Mouse (Mus musculus): ENCODE results near the gene Hist1h2bg. TPM values are rescaled to one million over a fixed set of nuclear protein-coding genes. Genes with fewer than 3 reads are reported as not detected.
"Not testable (repeated sequence)": the region's sequence is repeated elsewhere in the genome, so short reads cannot be mapped to it uniquely, and the experiment has no call there.

Gene Hist1h2bg
- polyA plus RNA-seq, 1 experiment from 2014 or later: 9.1 TPM

GRCm38 (mm10) chr13:23551146-23551834 lies 19.9 kb upstream of the Hist1h2bg start, which contains the start of gene Hist1h4f:
TSS of gene Hist1h4f (minus strand) at chr13:23551648.
- not testable (repeated sequence) for H3K9me3 ChIP-seq (ENCODE audit: low read length); H3K27me3 ChIP-seq (ENCODE audit: insufficient read depth, low read length); H3K36me3 ChIP-seq (ENCODE audit: insufficient read depth, low read length)
- peak within 1 kb of the TSS; percentile 52 for H3K4me3 ChIP-seq (ENCODE audit: low read length)
- under 1% methylated on average over 44 of the region's 47 CpGs for WGBS
- peak within 1 kb of the TSS; percentile 96 for H3K27ac ChIP-seq (ENCODE audit: low read length)
- ATAC-seq (ENCODE audit: low FRiP score, low TSS enrichment): peak; percentile 88
- H3K4me2 ChIP-seq (replicated peaks; ENCODE audit: low read depth, low read length): peak within 1 kb of the TSS; percentile 68
- H3K4me1 ChIP-seq (ENCODE audit: insufficient read depth, low read length): peaks cover 14% of the 10 kb centered on the region
- H3K9ac ChIP-seq (replicated peaks; ENCODE audit: low read length): peak within 1 kb of the TSS; percentile 69

GRCm38 (mm10) chr13:23551931-23552914 lies 19.0 kb upstream of the Hist1h2bg start:
- H3K9me3 ChIP-seq (ENCODE audit: low read length): no peaks in the 10 kb centered on the region
- H3K27ac ChIP-seq (ENCODE audit: low read length): peak overlapping the region; percentile 96
- H3K4me3 ChIP-seq (ENCODE audit: low read length): peak overlapping the region; percentile 52
- no peaks in the 10 kb centered on the region for H3K36me3 ChIP-seq (ENCODE audit: insufficient read depth, low read length)
- WGBS: 49% methylated on average over 8 of the region's 8 CpGs
- peak overlapping the region; percentile 69; the same call in 1 of the 2 replicates for H3K9ac ChIP-seq (replicated peaks; ENCODE audit: low read length)
- H3K4me2 ChIP-seq (replicated peaks; ENCODE audit: low read depth, low read length): peak overlapping the region; percentile 68
- H3K4me1 ChIP-seq (ENCODE audit: insufficient read depth, low read length): peaks cover 18% of the 10 kb centered on the region
- H3K27me3 ChIP-seq (ENCODE audit: insufficient read depth, low read length): no peaks in the 10 kb centered on the region
- ATAC-seq (ENCODE audit: low FRiP score, low TSS enrichment): no peak

GRCm38 (mm10) chr13:23552962-23553361 lies 18.2 kb upstream of the Hist1h2bg start, which contains the start of gene Hist1h1d:
TSS of gene Hist1h1d (plus strand) at chr13:23553262.
- peak within 1 kb of the TSS; percentile 68 for H3K4me2 ChIP-seq (replicated peaks; ENCODE audit: low read depth, low read length)
- peak within 1 kb of the TSS; percentile 99 for H3K27ac ChIP-seq (ENCODE audit: low read length)
- H3K36me3 ChIP-seq (ENCODE audit: insufficient read depth, low read length): no peaks in the 10 kb centered on the region
- peaks cover 18% of the 10 kb centered on the region for H3K4me1 ChIP-seq (ENCODE audit: insufficient read depth, low read length)
- no peak within 1 kb of the TSS; the same call in 1 of the 2 replicates for H3K9ac ChIP-seq (replicated peaks; ENCODE audit: low read length)
- H3K4me3 ChIP-seq (ENCODE audit: low read length): no peak within 1 kb of the TSS
- H3K9me3 ChIP-seq (ENCODE audit: low read length): no peaks in the 10 kb centered on the region
- no peak for ATAC-seq (ENCODE audit: low FRiP score, low TSS enrichment)
- H3K27me3 ChIP-seq (ENCODE audit: insufficient read depth, low read length): no peaks in the 10 kb centered on the region

- H3K4me2 ChIP-seq (replicated peaks; ENCODE audit: low read depth, low read length): peak overlapping the region; percentile 60
- no peaks in the 10 kb centered on the region for H3K27me3 ChIP-seq (ENCODE audit: insufficient read depth, low read length)
- peak overlapping the region; percentile 74 for H3K9ac ChIP-seq (replicated peaks; ENCODE audit: low read length)
- H3K36me3 ChIP-seq (ENCODE audit: insufficient read depth, low read length): no peaks in the 10 kb centered on the region
- peaks cover 18% of the 10 kb centered on the region for H3K4me1 ChIP-seq (ENCODE audit: insufficient read depth, low read length)
- no peak for ATAC-seq (ENCODE audit: low FRiP score, low TSS enrichment)
- H3K27ac ChIP-seq (ENCODE audit: low read length): peak overlapping the region; percentile 99
- 19% methylated on average over 9 of the region's 9 CpGs for WGBS
- peak overlapping the region; percentile 52 for H3K4me3 ChIP-seq (ENCODE audit: low read length)
- no peaks in the 10 kb centered on the region for H3K9me3 ChIP-seq (ENCODE audit: low read length)
These were observed 16.8 kb upstream of the Hist1h2bg start for GRCm38 (mm10) chr13:23554393-23554792.

GRCm38 (mm10) chr13:23554925-23555838 lies 16.0 kb upstream of the Hist1h2bg start:
- under 1% methylated on average over 45 of the region's 54 CpGs for WGBS

GRCm38 (mm10) chr13:23555839-23556416 lies 15.3 kb upstream of the Hist1h2bg start:
- Histone ChIP-seq H3K36me3 (ENCODE audit: insufficient read depth, low read length) (no peaks in the 10 kb centered on the region), H3K9ac (replicated peaks; ENCODE audit: low read length) (peak overlapping the region; percentile 74), H3K4me3 (ENCODE audit: low read length) (peak overlapping the region; percentile 52), H3K27ac (ENCODE audit: low read length) (peak overlapping the region; percentile 99), H3K4me1 (ENCODE audit: insufficient read depth, low read length) (peaks cover 13% of the 10 kb centered on the region), H3K9me3 (ENCODE audit: low read length) (no peaks in the 10 kb centered on the region), H3K27me3 (ENCODE audit: insufficient read depth, low read length) (no peaks in the 10 kb centered on the region), H3K4me2 (replicated peaks; ENCODE audit: low read depth, low read length) (peak overlapping the region; percentile 60)
- ATAC-seq (ENCODE audit: low FRiP score, low TSS enrichment): peak; percentile 89
- WGBS: under 1% methylated on average over 18 of the region's 18 CpGs

More at GRCm38 (mm10) chr13:23554925-23555838, 16.0 kb upstream of the Hist1h2bg start:
- peak overlapping the region; percentile 60 for H3K4me2 ChIP-seq (replicated peaks; ENCODE audit: low read depth, low read length)
- H3K27ac ChIP-seq (ENCODE audit: low read length): peak overlapping the region; percentile 99
- ATAC-seq (ENCODE audit: low FRiP score, low TSS enrichment): peak; percentile 91
- H3K36me3 ChIP-seq (ENCODE audit: insufficient read depth, low read length): no peaks in the 10 kb centered on the region
- H3K4me1 ChIP-seq (ENCODE audit: insufficient read depth, low read length): peaks cover 18% of the 10 kb centered on the region
- peak overlapping the region; percentile 74 for H3K9ac ChIP-seq (replicated peaks; ENCODE audit: low read length)
- peak overlapping the region; percentile 52 for H3K4me3 ChIP-seq (ENCODE audit: low read length)
- H3K27me3 ChIP-seq (ENCODE audit: insufficient read depth, low read length): no peaks in the 10 kb centered on the region
- H3K9me3 ChIP-seq (ENCODE audit: low read length): no peaks in the 10 kb centered on the region

GRCm38 (mm10) chr13:23556906-23557305 lies 14.3 kb upstream of the Hist1h2bg start:
- no peaks in the 10 kb centered on the region for H3K9me3 ChIP-seq (ENCODE audit: low read length)
- 72% methylated on average over 3 of the region's 3 CpGs for WGBS
- H3K27ac ChIP-seq (ENCODE audit: low read length): peak overlapping the region; percentile 76
- peaks cover 12% of the 10 kb centered on the region for H3K4me1 ChIP-seq (ENCODE audit: insufficient read depth, low read length)
- peak overlapping the region; percentile 5; the same call in 1 of the 2 replicates for H3K4me3 ChIP-seq (ENCODE audit: low read length)
- peak overlapping the region; percentile 46; the same call in 1 of the 2 replicates for H3K9ac ChIP-seq (replicated peaks; ENCODE audit: low read length)
- peak overlapping the region; percentile 60 for H3K4me2 ChIP-seq (replicated peaks; ENCODE audit: low read depth, low read length)
- no peaks in the 10 kb centered on the region for H3K27me3 ChIP-seq (ENCODE audit: insufficient read depth, low read length)
- no peaks in the 10 kb centered on the region for H3K36me3 ChIP-seq (ENCODE audit: insufficient read depth, low read length)
- ATAC-seq (ENCODE audit: low FRiP score, low TSS enrichment): no peak

GRCm38 (mm10) chr13:23560699-23561098 lies 10.5 kb upstream of the Hist1h2bg start:
- ATAC-seq (ENCODE audit: low FRiP score, low TSS enrichment); H3K36me3 ChIP-seq (ENCODE audit: insufficient read depth, low read length); H3K4me1 ChIP-seq (ENCODE audit: insufficient read depth, low read length); H3K4me3 ChIP-seq (ENCODE audit: low read length); H3K27me3 ChIP-seq (ENCODE audit: insufficient read depth, low read length); H3K9me3 ChIP-seq (ENCODE audit: low read length); H3K9ac ChIP-seq (replicated peaks; ENCODE audit: low read length): not testable (repeated sequence)
- peak overlapping the region; percentile 43; the same call in 1 of the 2 replicates for H3K27ac ChIP-seq (ENCODE audit: low read length)
- WGBS: 4% methylated on average over 2 of the region's 2 CpGs
- 0 out of 2 replicates have a peak overlapping the region, but pooled peaks have one; percentile 23 for H3K4me2 ChIP-seq (replicated peaks; ENCODE audit: low read depth, low read length)
